Mouse (Mus musculus): ENCODE measurements around the gene 5730522E02Rik.
"Not testable (repeated sequence)": the region's sequence is repeated elsewhere in the genome, so short reads cannot be mapped to it uniquely, and the experiment has no call there.

5730522E02Rik gene

DNA sequence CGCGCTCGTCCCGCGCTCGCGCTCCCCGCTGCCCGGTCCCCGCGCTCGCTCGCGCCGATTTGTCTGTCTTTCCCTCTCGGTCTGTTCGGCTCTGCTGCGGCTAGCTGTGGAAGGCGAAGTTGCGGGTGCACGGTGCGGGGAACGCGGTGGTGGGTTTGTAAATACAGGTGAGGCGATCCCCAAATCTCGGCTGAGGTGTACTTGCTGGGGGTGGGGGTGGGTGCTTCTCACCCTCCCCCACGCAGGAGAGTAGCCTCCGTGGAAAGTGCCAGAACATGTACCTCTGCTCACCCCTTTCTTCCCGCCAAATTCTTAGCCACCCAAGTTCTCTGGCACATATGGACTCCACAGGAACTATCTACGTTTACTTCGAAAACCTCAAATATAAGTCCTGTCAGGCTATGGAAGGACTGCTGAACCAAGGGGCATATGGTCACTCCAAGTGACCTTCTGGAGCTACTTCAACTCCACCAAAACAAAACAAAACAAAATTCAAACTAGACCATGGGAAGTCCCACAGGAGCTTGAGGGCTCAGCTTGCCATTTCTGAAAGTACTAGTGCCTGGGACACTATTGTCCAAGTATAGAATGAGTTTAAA is at the start of gene 5730522E02Rik:
TSS of gene 5730522E02Rik (minus strand) at position 182 of the 599 bp plus-strand sequence.
- in situ Hi-C loops (cut with MboI; ENCODE audit: low pct_unique_long_range_greater_than_20kb in 1 of 2, low sequenced_read_pairs in 2 of 2, unreplicated experiment in 1 of 2): no loop called here

- in situ Hi-C loops (cut with MboI; ENCODE audit: low pct_unique_long_range_greater_than_20kb in 1 of 2, low sequenced_read_pairs in 2 of 2, unreplicated experiment in 1 of 2): no loop called here
Measured at GRCm38 (mm10) chr11:26236540-26236939, 26.0 kb upstream of the 5730522E02Rik start.

GRCm38 (mm10) chr11:26229895-26230294 is 19.3 kb upstream of the 5730522E02Rik start:
- in situ Hi-C loops (cut with MboI; ENCODE audit: low pct_unique_long_range_greater_than_20kb in 1 of 2, low sequenced_read_pairs in 2 of 2, unreplicated experiment in 1 of 2): no loop called here

- in situ Hi-C loops (cut with MboI; ENCODE audit: low pct_unique_long_range_greater_than_20kb in 1 of 2, low sequenced_read_pairs in 2 of 2, unreplicated experiment in 1 of 2): not testable (repeated sequence)
Measured at GRCm38 (mm10) chr11:26213643-26214042, 3.1 kb upstream of the 5730522E02Rik start.

DNA sequence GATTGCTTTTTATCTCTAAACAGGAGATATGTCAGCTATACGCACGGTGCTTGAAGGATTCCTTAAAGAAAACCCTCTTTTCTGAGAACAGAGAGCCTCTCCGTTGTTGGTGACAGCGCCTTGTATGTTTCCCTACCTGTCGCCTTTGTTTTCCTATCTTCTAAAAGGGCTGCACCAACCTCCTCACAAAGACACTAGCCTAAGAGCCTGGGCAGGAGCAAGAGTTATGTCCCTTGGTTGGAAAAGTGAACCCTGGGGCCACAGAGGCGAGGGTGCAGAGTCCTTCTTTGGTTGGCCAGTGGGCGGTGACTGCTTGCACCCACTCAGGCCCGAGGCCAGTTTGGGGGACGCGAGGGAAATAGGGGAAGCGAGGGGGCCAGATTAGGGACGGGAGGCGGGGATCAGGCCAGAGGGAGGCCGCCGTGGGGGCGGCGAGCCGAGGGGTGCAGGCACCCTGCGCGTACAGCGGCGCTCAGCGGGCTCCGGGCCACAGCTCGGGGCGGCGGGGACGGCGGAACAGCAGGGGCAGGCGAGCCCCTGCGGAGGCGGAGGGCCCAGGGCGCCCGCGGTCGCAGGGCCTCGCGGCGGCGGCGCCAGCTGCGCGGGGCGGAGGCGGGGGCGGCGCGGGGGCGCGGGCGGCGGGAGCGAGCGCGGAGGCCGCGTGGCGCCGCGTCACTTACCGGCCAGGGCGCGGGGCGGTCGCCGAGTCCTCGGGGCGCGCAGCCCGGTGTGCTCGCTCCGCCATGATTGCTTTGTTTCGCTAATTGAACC is 567 bp downstream of the 5730522E02Rik start:
- in situ Hi-C loops (cut with MboI; ENCODE audit: low pct_unique_long_range_greater_than_20kb in 1 of 2, low sequenced_read_pairs in 2 of 2, unreplicated experiment in 1 of 2): no loop called here

DNA sequence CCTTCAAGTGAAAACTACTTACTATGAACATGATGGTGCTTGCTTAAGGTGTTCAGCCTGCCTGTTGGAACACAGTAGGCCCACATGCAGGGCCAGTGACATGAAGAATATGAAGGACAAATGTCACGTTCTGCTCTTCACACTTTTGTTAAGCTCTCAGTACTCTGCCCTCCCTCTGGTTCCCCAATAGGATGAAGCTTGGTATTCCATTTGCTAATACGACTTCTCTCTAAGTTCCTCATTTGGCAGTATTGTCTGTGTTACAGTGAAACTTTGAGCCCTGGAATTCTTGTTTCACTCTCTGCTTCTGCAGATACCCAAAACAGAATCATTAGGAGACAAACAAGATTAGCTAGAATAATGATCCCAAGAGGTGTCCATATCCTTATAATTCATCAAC is 7.1 kb downstream of the 5730522E02Rik start:
- in situ Hi-C loops (cut with MboI; ENCODE audit: low pct_unique_long_range_greater_than_20kb in 1 of 2, low sequenced_read_pairs in 2 of 2, unreplicated experiment in 1 of 2): no loop called here

- in situ Hi-C loops (cut with MboI; ENCODE audit: low pct_unique_long_range_greater_than_20kb in 1 of 2, low sequenced_read_pairs in 2 of 2, unreplicated experiment in 1 of 2): no loop called here
Measured at GRCm38 (mm10) chr11:26202842-26203241, 7.7 kb downstream of the 5730522E02Rik start.

DNA sequence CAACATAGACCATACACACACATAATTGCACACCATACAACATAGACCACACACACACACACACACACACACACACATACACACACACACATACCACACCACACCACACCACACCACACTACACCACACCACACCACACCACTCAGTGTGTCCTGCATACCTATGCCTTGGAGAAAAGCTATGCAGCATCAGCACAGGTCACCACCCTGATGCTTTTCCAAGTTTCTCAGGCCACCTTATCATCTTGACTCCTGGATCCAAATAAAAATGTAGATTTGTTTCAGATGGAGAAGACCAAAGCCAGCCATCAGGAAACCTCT is 8.8 kb downstream of the 5730522E02Rik start:
- in situ Hi-C loops (cut with MboI; ENCODE audit: low pct_unique_long_range_greater_than_20kb in 1 of 2, low sequenced_read_pairs in 2 of 2, unreplicated experiment in 1 of 2): no loop called here

- in situ Hi-C loops (cut with MboI; ENCODE audit: low pct_unique_long_range_greater_than_20kb in 1 of 2, low sequenced_read_pairs in 2 of 2, unreplicated experiment in 1 of 2): no loop called here
Measured at GRCm38 (mm10) chr11:26200970-26201777, 9.4 kb downstream of the 5730522E02Rik start.

- in situ Hi-C loops (cut with MboI; ENCODE audit: low pct_unique_long_range_greater_than_20kb in 1 of 2, low sequenced_read_pairs in 2 of 2, unreplicated experiment in 1 of 2): no loop called here
Measured at GRCm38 (mm10) chr11:26195468-26195867, 15.1 kb downstream of the 5730522E02Rik start.

DNA sequence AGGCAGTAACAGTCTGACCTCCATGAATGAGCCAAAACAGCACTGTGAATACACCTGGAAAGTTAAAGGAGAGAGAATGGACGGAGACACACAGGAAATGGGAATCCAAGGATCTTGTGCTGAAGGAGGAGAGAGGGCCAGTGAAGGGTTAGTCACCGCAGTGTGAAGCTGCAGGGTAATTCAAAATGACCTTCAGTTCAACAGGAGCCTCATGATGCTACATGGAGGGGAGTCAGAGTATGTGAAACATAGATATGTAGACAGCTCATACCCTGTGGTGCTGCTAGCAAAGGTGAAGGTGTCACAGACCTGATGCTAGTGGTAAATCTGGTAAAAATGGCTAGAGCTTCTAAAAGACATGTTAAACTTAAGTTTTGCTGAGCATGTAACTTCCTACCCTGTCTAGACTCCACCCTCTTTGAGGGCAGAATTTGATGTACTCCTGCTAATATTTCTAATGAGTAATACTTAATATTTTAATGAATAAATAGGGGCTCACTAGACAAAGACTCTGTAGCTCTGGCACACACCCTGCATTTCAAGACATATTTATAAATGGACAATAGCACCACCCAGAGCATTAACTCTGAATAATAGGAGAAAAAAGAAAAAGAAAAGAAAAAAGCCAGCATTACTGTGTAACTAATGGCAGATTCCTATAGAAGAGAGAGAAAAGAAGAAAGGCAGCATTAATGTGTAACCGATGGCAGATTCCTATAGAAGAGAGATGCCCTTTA is 23.2 kb downstream of the 5730522E02Rik start:
- in situ Hi-C loops (cut with MboI; ENCODE audit: low pct_unique_long_range_greater_than_20kb in 1 of 2, low sequenced_read_pairs in 2 of 2, unreplicated experiment in 1 of 2): no loop called here

DNA sequence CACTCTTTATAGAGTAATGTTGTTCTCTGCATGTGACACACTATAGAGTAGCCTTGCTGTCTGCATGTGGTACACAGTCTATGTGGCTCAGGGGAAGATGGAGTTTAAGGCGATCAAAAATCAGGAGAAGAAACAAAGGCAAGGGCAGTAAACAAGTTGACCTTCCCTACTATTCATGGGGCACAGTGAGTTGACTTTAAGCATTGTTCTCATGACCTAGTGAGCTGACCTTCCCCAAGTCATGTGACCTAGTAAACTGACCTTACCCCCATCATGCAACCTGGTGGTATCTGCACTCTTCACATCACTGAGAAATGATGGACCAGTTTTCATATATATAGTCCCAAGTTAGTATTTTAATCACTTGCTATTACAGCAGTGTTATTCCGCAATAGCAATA is 40.0 kb downstream of the 5730522E02Rik start:
- in situ Hi-C loops (cut with MboI; ENCODE audit: low pct_unique_long_range_greater_than_20kb in 1 of 2, low sequenced_read_pairs in 2 of 2, unreplicated experiment in 1 of 2): no loop called here

- in situ Hi-C loops (cut with MboI; ENCODE audit: low pct_unique_long_range_greater_than_20kb in 1 of 2, low sequenced_read_pairs in 2 of 2, unreplicated experiment in 1 of 2): no loop called here
Measured at GRCm38 (mm10) chr11:26167609-26167971, 43.0 kb downstream of the 5730522E02Rik start.

- in situ Hi-C loops (cut with MboI; ENCODE audit: low pct_unique_long_range_greater_than_20kb in 1 of 2, low sequenced_read_pairs in 2 of 2, unreplicated experiment in 1 of 2): no loop called here
Measured at GRCm38 (mm10) chr11:26166966-26167608, 43.5 kb downstream of the 5730522E02Rik start.

- in situ Hi-C loops (cut with MboI; ENCODE audit: low pct_unique_long_range_greater_than_20kb in 1 of 2, low sequenced_read_pairs in 2 of 2, unreplicated experiment in 1 of 2): no loop called here
Measured at GRCm38 (mm10) chr11:26164651-26165259, 45.8 kb downstream of the 5730522E02Rik start.

DNA sequence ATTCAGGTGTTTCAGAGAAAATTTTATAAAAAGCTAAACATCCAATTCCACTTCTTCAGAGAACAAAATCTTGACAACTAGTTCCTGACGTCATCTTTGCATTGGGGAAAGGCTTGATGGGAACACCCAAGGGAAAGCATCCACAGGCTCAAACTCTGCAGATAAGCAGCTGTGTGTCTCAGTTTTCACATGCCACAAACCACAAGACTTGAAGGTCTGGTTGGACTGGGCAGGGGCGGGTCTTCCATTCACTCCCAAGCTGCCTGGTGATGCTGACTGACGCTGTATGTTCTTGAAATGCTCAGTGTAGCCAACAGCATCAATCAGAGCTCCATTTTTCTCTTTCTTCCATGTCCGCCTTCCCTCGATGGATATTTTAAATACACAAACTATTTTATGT is 49.2 kb downstream of the 5730522E02Rik start:
- in situ Hi-C loops (cut with MboI; ENCODE audit: low pct_unique_long_range_greater_than_20kb in 1 of 2, low sequenced_read_pairs in 2 of 2, unreplicated experiment in 1 of 2): no loop called here

GRCm38 (mm10) chr11:26159033-26159432 is 51.5 kb downstream of the 5730522E02Rik start:
- in situ Hi-C loops (cut with MboI; ENCODE audit: low pct_unique_long_range_greater_than_20kb in 1 of 2, low sequenced_read_pairs in 2 of 2, unreplicated experiment in 1 of 2): no loop called here

DNA sequence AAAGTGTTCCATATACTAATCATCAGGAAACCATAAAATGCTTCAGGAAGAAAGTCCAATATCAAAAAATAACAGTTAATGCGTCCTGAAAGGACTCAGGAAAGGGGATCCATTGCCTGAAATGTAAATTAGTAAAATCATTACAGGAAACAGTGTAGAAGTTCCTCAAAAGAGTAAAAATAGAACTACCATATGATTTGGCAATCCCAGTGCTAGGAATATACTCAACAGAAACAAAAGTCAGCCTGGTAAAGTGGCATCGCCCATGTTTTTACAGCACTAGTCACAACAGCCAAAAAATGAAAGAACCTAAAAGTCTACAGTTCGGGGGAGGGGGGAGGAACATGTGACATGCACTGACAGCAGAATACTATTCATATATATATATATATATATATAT is 70.5 kb downstream of the 5730522E02Rik start:
- in situ Hi-C loops (cut with MboI; ENCODE audit: low pct_unique_long_range_greater_than_20kb in 1 of 2, low sequenced_read_pairs in 2 of 2, unreplicated experiment in 1 of 2): no loop called here
